Mouse (Mus musculus) heart, adult 2 months (tissue): Measurements from ENCODE around the gene Snrpb. TPM values are rescaled to one million over a fixed set of nuclear protein-coding genes. Genes with fewer than 3 reads are reported as not detected.

ENCODE experiments used
- DNase-seq, 2 experiments: peaks; one replicate each; pipeline ENCODE4 v3.0.0; 2021
- H3K27ac ChIP-seq: fragments of 200-600 bp; 2 replicates; pipeline ENCODE4 v1.8.1; 2022
- H3K27me3 ChIP-seq: fragments of 200-500 bp; 2 replicates; pipeline ENCODE4 v1.6.1; 2012; ENCODE audit warnings: mild to moderate bottlenecking, low read length, inconsistent platforms, mixed read lengths; ENCODE audit not compliant: control insufficient read depth, insufficient read depth
- H3K36me3 ChIP-seq: fragments of 200-500 bp; 2 replicates; pipeline ENCODE4 v1.6.1; 2012; ENCODE audit warnings: low read length, inconsistent platforms; ENCODE audit not compliant: control insufficient read depth, insufficient read depth
- H3K4me1 ChIP-seq: fragments of 200-500 bp; 2 replicates; pipeline ENCODE4 v1.6.1; 2011; ENCODE audit warnings: low read length; ENCODE audit not compliant: control insufficient read depth, insufficient read depth
- H3K4me3 ChIP-seq: fragments of 200-600 bp; 2 replicates; pipeline ENCODE4 v1.8.1; 2022
- H3K79me2 ChIP-seq: fragments of 200-500 bp; replicated peaks from 2 replicates; pipeline ENCODE4 v1.6.1; 2012; ENCODE audit warnings: mild to moderate bottlenecking, inconsistent platforms, low read length, moderate library complexity, mixed read lengths; ENCODE audit not compliant: control insufficient read depth, insufficient read depth
- H3K9ac ChIP-seq: fragments of 200-500 bp; 2 replicates; pipeline ENCODE4 v1.6.1; 2012; ENCODE audit warnings: low read depth, mild to moderate bottlenecking, control low read depth, inconsistent platforms, low read length, mixed read lengths
- CTCF ChIP-seq: fragments of 200-600 bp; IDR thresholded peaks from 2 replicates; pipeline ENCODE4 v1.8.1; 2022; ENCODE audit warnings: antibody characterized with exemption, mild to moderate bottlenecking, moderate library complexity
- EP300 ChIP-seq: fragments of 200-500 bp; IDR thresholded peaks from 2 replicates; pipeline ENCODE4 v1.6.1; 2011; ENCODE audit warnings: low read depth, low read length, control low read depth; ENCODE audit not compliant: insufficient read depth
- POLR2A ChIP-seq: fragments of 200-500 bp; IDR thresholded peaks from 2 replicates; pipeline ENCODE4 v1.6.1; 2011; ENCODE audit warnings: mild to moderate bottlenecking, low read depth, low read length, control low read depth; ENCODE audit not compliant: insufficient read depth
- WGBS: fragments of 180-500 bp; shearing (Covaris S2); methylation state at CpG from one replicate; pipeline ENCODE4 v1.1.7; 2018; 5-methylcytosine and 5-hydroxymethylcytosine counted together
- intact Hi-C: fragments of 180-260 bp; cut with DNase I; formaldehyde crosslinking; loops from one replicate; pipeline ENCODE4 v1.15.1; 2025
- polyA plus RNA-seq: library from polyadenylated mRNA; depleted of rRNA; stranded (reverse); fragments of >200 nt; gene quantifications from 2 replicates; pipeline ENCODE4 v1.2.3, GENCODE M21; 2012
- total RNA-seq, 2 experiments: library from RNA; stranded (reverse); gene quantifications; 2 replicates each; pipeline ENCODE4 v1.2.3; 2021

Snrpb gene
- total and polyA plus RNA-seq, 3 experiments = 124 to 141 (median 135) TPM

DNA sequence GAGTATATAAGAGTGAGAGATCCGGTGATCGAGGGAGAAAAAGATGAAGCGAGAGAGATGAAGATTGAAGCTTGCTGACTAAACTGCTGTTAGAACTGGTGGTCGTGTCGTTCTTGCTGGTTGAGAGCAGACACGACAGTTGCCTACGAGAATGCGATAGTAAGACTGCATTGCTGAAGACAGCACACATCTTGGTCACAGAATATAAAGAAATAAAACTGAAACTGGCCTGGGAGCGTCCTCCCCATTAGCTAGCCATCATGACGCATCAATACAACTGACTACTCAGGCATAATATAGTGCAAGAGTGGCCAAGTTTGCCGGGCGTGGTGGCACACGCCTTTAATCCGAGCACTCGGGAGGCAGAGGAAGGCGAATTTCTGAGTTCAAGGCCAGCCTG, 15.7 kb upstream of the Snrpb start, which contains the start of gene Tmc2:
Gene Tmc2 (plus strand): TSS at position 301 of the 400 bp plus-strand sequence.
- intact Hi-C loops = no loop called here
- H3K4me1 ChIP-seq = no peaks in the 10 kb centered on the region
- no peaks in the 10 kb centered on the region for H3K36me3 ChIP-seq
- no peak for TF ChIP-seq EP300
- no peak for TF ChIP-seq CTCF
- no peak for TF ChIP-seq POLR2A
- H3K9ac ChIP-seq = no peak within 1 kb of the TSS
- H3K4me3 ChIP-seq = no peak within 1 kb of the TSS
- DNase-seq = no peak
- H3K79me2 ChIP-seq = no peaks in the 10 kb centered on the region
- 94% methylated on average over 16 of the region's 16 CpGs for WGBS
- no peaks in the 10 kb centered on the region for H3K27me3 ChIP-seq
- H3K27ac ChIP-seq = no peak within 1 kb of the TSS

DNA sequence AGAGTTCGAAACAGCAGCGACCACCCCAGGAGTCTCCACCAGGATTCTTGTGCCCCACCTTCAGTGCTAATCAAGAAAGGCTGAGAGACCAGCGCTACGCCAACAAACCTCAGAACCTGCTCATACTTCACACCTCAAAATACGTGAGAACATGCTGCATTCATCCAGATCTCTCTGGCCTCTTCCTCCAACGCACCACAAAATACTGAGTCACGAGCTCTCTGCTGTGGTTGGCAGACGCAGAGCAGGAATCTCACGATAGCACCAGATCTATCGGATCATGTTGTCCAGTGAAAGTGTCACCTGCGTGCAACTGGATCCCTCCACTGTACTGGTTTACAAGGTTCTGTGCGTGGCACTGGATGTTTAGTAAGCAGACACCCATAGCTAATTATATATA, 9.2 kb upstream of the Snrpb start:
- TF ChIP-seq POLR2A = no peak
- TF ChIP-seq CTCF = no peak
- no peak for TF ChIP-seq EP300
- Histone ChIP-seq H3K4me1 (no peaks in the 10 kb centered on the region), H3K27ac (no peak overlapping the region), H3K79me2 (no peaks in the 10 kb centered on the region), H3K36me3 (no peaks in the 10 kb centered on the region), H3K9ac (no peak overlapping the region), H3K27me3 (no peaks in the 10 kb centered on the region), H3K4me3 (no peak overlapping the region)
- no peak for DNase-seq
- WGBS = 83% methylated on average over 12 of the region's 12 CpGs
- intact Hi-C loops = no loop called here

DNA sequence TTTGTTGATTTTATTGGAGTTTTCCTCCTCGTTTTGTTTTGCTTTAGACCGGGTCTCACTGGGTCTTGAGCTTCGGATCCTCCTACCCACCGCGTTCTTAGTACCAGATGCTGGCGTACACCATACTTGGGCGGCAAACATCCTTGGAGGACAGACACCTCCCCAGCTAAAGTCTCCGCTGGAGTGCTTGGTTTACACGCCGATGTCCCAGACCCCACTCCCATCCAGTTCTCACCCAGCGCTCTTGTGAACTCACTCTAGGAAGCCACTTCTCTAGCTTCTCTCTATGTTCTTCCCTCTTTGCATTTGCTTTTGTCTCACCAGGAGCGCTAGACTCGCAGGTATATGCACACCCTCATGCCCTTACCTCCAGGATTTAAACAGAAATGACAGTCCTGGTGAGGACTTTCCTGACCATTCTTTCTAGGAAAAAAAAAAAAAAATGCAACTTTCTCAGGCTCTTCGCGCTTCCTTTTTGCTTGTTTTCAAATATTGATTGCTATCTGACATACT, 360 bp upstream of the Snrpb start:
- Histone ChIP-seq H3K27me3 (no peaks in the 10 kb centered on the region), H3K36me3 (peaks cover 16% of the 10 kb centered on the region), H3K79me2 (peaks cover 4% of the 10 kb centered on the region; the same call in 1 of the 2 replicates), H3K9ac (peak overlapping the region; percentile 74), H3K4me3 (peak overlapping the region; percentile 95), H3K27ac (peak overlapping the region; percentile 85), H3K4me1 (peaks cover 9% of the 10 kb centered on the region)
- no peak for DNase-seq
- WGBS = 2% methylated on average over 15 of the region's 15 CpGs
- intact Hi-C loops = loop anchor here (5.0 kb wide), 3 partner anchors 93 to 377 kb away; partner anchors contain the start of genes Nop56, Pced1a, Stk35 and Vps16
- TF ChIP-seq EP300 (no peak), POLR2A (no peak; the same call in 1 of the 2 replicates), CTCF (no peak)

DNA sequence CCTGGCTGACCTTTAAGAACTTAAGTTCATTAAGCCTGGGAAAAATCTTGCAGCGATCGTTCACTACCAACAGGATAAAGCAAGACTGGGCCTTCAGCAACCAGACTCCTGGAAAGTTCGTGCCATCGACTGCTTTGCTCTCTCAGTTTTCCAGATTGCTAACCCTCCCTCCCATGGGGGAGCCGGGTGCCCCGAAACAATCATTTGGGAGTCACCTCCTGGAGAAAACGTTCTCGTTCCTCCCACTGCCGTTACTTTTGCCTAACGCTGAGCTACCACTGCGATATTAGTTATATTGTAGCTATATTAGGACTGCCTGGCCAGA, 860 bp downstream of the Snrpb start:
- Histone ChIP-seq H3K9ac (peak overlapping the region; percentile 99), H3K4me1 (peaks cover 9% of the 10 kb centered on the region), H3K27ac (peak overlapping the region; percentile 85), H3K27me3 (no peaks in the 10 kb centered on the region), H3K4me3 (peak overlapping the region; percentile 95), H3K36me3 (peaks cover 25% of the 10 kb centered on the region), H3K79me2 (peaks cover 4% of the 10 kb centered on the region; the same call in 1 of the 2 replicates)
- DNase-seq = no peak
- TF ChIP-seq CTCF = no peak
- TF ChIP-seq EP300 = no peak
- TF ChIP-seq POLR2A = no peak
- intact Hi-C loops = loop anchor here (5.0 kb wide), 2 partner anchors 94 to 376 kb away; partner anchors contain the start of genes Nop56 and Stk35
- 0% methylated on average over 11 of the region's 11 CpGs for WGBS

DNA sequence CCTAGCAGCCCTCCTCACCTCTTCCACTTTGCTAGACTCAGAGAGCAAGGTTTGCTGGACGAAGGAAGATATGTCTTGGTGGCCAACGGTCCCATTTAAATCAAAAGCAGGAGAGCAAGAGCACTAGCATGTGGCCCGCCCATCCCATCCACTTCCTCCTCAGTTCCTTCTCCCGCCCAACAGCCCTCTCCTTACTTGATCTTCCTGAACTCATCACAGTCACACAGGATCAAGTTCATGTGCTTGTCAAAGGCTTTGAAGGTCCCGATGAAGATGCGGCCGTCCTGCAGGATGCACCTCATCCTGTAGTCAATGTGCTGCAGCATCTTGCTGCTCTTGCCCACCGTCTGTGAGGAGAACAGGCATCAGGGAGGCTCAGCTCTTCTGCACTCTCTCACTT, 2.4 kb downstream of the Snrpb start:
- H3K4me1 ChIP-seq = peaks cover 9% of the 10 kb centered on the region
- peaks cover 4% of the 10 kb centered on the region; the same call in 1 of the 2 replicates for H3K79me2 ChIP-seq
- no peak overlapping the region for H3K27ac ChIP-seq
- H3K27me3 ChIP-seq = no peaks in the 10 kb centered on the region
- 40% methylated on average over 8 of the region's 8 CpGs for WGBS
- TF ChIP-seq CTCF (no peak), POLR2A (no peak), EP300 (no peak)
- no peak for DNase-seq
- 0 out of 2 replicates have a peak overlapping the region, but pooled peaks have one; percentile 36 for H3K9ac ChIP-seq
- no peak overlapping the region for H3K4me3 ChIP-seq
- intact Hi-C loops = loop anchor here (5.0 kb wide), 2 partner anchors 95 to 375 kb away; partner anchors contain the start of genes Nop56 and Stk35
- H3K36me3 ChIP-seq = peaks cover 29% of the 10 kb centered on the region

DNA sequence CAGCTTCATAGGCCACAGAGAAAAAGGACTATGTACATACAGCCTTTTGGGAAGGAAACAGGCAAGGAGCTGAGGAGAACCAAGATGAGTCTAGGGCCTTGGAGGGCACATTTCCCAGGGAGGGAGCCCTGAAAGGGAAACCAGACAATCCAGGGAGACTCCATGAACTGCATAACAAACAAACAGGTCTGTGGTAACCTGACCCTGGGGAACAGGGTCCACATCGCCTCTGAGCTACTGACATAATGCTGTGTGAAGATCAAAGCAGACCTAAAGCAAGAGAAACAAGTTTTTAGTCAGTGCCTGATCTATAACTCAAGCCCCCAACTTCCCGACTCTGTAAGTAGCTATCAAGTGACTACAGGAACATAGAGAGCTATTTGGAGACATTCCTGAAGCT, 7.5 kb downstream of the Snrpb start:
- no peak overlapping the region for H3K9ac ChIP-seq
- no peak for TF ChIP-seq EP300
- no peak for TF ChIP-seq CTCF
- no peak for TF ChIP-seq POLR2A
- no peaks in the 10 kb centered on the region for H3K79me2 ChIP-seq
- H3K27ac ChIP-seq = no peak overlapping the region
- H3K27me3 ChIP-seq = no peaks in the 10 kb centered on the region
- H3K4me3 ChIP-seq = no peak overlapping the region
- intact Hi-C loops = no loop called here
- DNase-seq = no peak
- peaks cover 1% of the 10 kb centered on the region for H3K4me1 ChIP-seq
- H3K36me3 ChIP-seq = peaks cover 32% of the 10 kb centered on the region
- WGBS = 84% methylated on average over 2 of the region's 2 CpGs
